32 mouse cellular contexts compared by ENCODE assay signal in the genomic region with DNA sequence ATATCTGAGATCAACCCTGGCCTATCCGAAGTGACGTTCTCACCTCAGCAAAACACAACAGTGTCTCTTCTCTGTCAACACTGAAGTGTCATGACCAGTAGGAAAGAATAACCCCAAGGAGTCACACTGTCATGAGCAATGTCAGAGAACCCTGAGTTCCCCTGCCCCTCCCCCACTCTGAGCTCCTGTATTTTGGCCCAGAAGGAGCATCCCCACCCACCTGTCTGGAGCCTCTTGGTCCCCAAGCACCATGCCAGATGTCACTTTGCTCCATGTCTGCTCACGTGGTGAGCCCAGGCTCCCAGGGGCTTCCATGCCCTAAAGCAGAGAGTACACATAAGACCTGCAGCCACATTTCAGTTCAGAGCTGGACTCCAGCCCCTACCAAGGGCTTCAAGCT. TPM values are rescaled to one million over a fixed set of nuclear protein-coding genes. Genes with fewer than 3 reads are reported as not detected.
"Had no signal": no experiment of that assay in that cellular context is flagged by ENCODE, and none has a peak within 500 bp of the region (broad histone marks: within the 10 kb centered on the region; RNA-seq: fewer than 3 reads in every experiment).

No protein-coding gene starts in this region.

- H3K9me3 ChIP-seq: limb, embryonic 10.5 days; limb, embryonic 12.5 days; limb, embryonic 13.5 days; limb, embryonic 15.5 days; liver, embryonic 12.5 days; liver, embryonic 13.5 days; liver, embryonic 15.5 days; lung, embryonic 15.5 days; megakaryocyte, embryonic 14.5 days; midbrain, embryonic 10.5 days; midbrain, embryonic 12.5 days; midbrain, embryonic 13.5 days; midbrain, embryonic 15.5 days; neural tube, embryonic 12.5 days had no signal

- H3K4me3 ChIP-seq: limb, embryonic 10.5 days; limb, embryonic 12.5 days; limb, embryonic 13.5 days; limb, embryonic 15.5 days; liver, embryonic 12.5 days; liver, embryonic 13.5 days; liver, embryonic 15.5 days; lung, embryonic 15.5 days; megakaryocyte, embryonic 14.5 days; midbrain, embryonic 10.5 days; midbrain, embryonic 12.5 days; midbrain, embryonic 13.5 days; midbrain, embryonic 15.5 days; myocyte; neural tube, embryonic 12.5 days had no signal

- H3K4me2 ChIP-seq: limb, embryonic 12.5 days; limb, embryonic 13.5 days; limb, embryonic 15.5 days; liver, embryonic 11.5 days; liver, embryonic 12.5 days; liver, embryonic 13.5 days; liver, embryonic 15.5 days; lung, embryonic 14.5 days; lung, embryonic 15.5 days; midbrain, embryonic 11.5 days; midbrain, embryonic 12.5 days; midbrain, embryonic 13.5 days; midbrain, embryonic 15.5 days; neural tube, embryonic 12.5 days had no signal

- ATAC-seq: liver, embryonic 12.5 days; liver, postnatal 0 days; midbrain, embryonic 13.5 days; midbrain, embryonic 15.5 days; midbrain, embryonic 16.5 days had no signal

- H3K27ac ChIP-seq: limb, embryonic 10.5 days; limb, embryonic 12.5 days; limb, embryonic 13.5 days; limb, embryonic 15.5 days; liver, embryonic 12.5 days; liver, embryonic 13.5 days; liver, embryonic 14.5 days; liver, embryonic 15.5 days; lung, embryonic 15.5 days; macrophage; midbrain, embryonic 12.5 days; midbrain, embryonic 13.5 days; midbrain, embryonic 15.5 days; neural tube, embryonic 12.5 days had no signal

- H3K9ac ChIP-seq: limb, embryonic 12.5 days; limb, embryonic 13.5 days; limb, embryonic 15.5 days; liver, embryonic 12.5 days; liver, embryonic 13.5 days; liver, embryonic 14.5 days; liver, embryonic 15.5 days; liver, postnatal 0 days; lung, embryonic 14.5 days; lung, embryonic 15.5 days; midbrain, embryonic 12.5 days; midbrain, embryonic 13.5 days; midbrain, embryonic 15.5 days; neural tube, embryonic 12.5 days had no signal

- DNase-seq: left cerebral cortex, postnatal 4 days; liver; liver, embryonic 13.5 days; liver, postnatal 0 days; lung, adult 18-20 months; lung, adult 2 months; lung, embryonic 14.5 days; lung, postnatal 14 days; lung, postnatal 36 days; midbrain, embryonic 14.5 days had no signal

- H3K36me3 ChIP-seq: limb, embryonic 10.5 days; limb, embryonic 12.5 days; limb, embryonic 13.5 days; limb, embryonic 15.5 days; liver, embryonic 12.5 days; liver, embryonic 13.5 days; liver, embryonic 15.5 days; lung, embryonic 15.5 days; midbrain, embryonic 10.5 days; midbrain, embryonic 12.5 days; midbrain, embryonic 13.5 days; midbrain, embryonic 15.5 days; neural tube, embryonic 12.5 days had no signal

- H3K27me3 ChIP-seq: limb, embryonic 12.5 days; limb, embryonic 15.5 days; liver, embryonic 13.5 days; liver, embryonic 15.5 days; lung, embryonic 15.5 days; midbrain, embryonic 12.5 days; midbrain, embryonic 13.5 days; midbrain, embryonic 15.5 days; neural tube, embryonic 12.5 days had no signal

- H3K4me1 ChIP-seq: limb, embryonic 12.5 days; limb, embryonic 13.5 days; limb, embryonic 15.5 days; liver, embryonic 12.5 days; liver, embryonic 13.5 days; liver, embryonic 15.5 days; lung, embryonic 15.5 days; midbrain, embryonic 12.5 days; midbrain, embryonic 15.5 days; neural tube, embryonic 12.5 days had no signal

RNA-seq across cellular contexts. Expression of a gene that starts 14.6 kb away (rescaled TPM):
- polyA plus RNA-seq: limb, embryonic 11.5 days; limb, embryonic 12.5 days; liver, adult 2 months; liver, embryonic 11.5 days; liver, postnatal 0 days; macrophage; neural tube, embryonic 11.5 days had no signal
